Mouse (Mus musculus) bone marrow macrophage, adult 2 months (primary cell): ENCODE data around the gene Rbms2.

Source experiments
- CTCF ChIP-seq: IDR thresholded peaks from 2 replicates; pipeline ENCODE4 v1.5.1; 2012; ENCODE audit warnings: low read depth, mild to moderate bottlenecking, low read length, moderate library complexity
- POLR2A ChIP-seq: IDR thresholded peaks from 2 replicates; pipeline ENCODE4 v1.6.1; 2012; ENCODE audit warnings: mild to moderate bottlenecking, low read depth, low read length, borderline replicate concordance

DNA sequence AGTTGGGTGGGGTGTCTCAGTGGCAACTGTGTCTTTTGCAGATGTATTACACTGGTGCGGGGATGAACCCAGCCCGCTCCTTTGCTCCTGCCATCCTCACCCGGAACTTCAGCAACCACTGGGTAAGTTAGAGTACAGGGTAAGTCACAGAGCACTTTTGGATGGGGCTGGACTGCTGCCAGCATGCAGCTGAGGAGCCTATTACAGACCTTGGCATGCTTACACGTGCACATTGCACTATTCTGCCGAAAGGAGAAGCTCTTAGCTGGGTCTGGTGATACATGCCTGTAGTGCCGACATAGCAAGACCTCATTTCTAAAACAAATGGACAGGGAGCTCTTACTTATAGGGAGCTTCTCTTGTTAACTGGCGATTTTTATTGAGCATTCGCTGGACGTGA, 47.5 kb upstream of the Rbms2 start:
- TF ChIP-seq POLR2A (no peak), CTCF (no peak)
